Mouse (Mus musculus): ENCODE measurements around the gene Acot8. TPM values are rescaled to one million over a fixed set of nuclear protein-coding genes. Genes with fewer than 3 reads are reported as not detected.

Acot8 gene
- polyA plus RNA-seq, 1 experiment from 2014 or later = 23.6 TPM

DNA sequence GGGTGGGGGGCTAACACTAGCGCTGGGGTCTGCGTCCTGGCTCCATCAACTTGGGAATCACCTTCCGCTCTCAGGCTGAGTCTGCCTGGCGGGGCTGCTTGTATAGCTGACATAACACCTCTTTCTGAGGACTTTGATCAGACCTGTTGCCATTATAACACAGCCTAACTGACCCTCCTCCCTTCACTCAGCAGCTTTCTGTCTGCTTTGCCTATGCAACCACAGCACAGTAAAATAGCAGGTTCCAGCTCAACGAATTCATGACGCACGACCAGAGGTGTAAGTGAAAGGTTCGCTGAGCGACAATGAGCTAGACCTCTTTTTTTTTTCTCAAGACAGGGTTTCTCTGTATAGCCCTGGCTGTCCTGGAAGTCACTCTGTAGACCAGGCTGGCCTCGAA, 26.3 kb upstream of the Acot8 start:
- H3K27ac ChIP-seq (ENCODE audit: low read depth, low read length) = no peak overlapping the region
- no peaks in the 10 kb centered on the region for H3K27me3 ChIP-seq (replicated peaks; ENCODE audit: control insufficient read depth, insufficient read depth, low read length)
- H3K4me3 ChIP-seq (ENCODE audit: low read depth, low read length) = no peak overlapping the region
- no peak overlapping the region for H3K9ac ChIP-seq (ENCODE audit: low read depth, low read length)
- H3K9me3 ChIP-seq (ENCODE audit: control insufficient read depth, low read length) = no peaks in the 10 kb centered on the region
- no peak for DNase-seq (ENCODE audit: low spot score)
- peaks cover 7% of the 10 kb centered on the region for H3K36me3 ChIP-seq (ENCODE audit: control insufficient read depth, insufficient read depth, low read length)
- no peak overlapping the region for H3K4me2 ChIP-seq
- H3K4me1 ChIP-seq (replicated peaks; ENCODE audit: control insufficient read depth, insufficient read depth, low read length) = peaks cover 12% of the 10 kb centered on the region
- ATAC-seq (replicated peaks; ENCODE audit: low FRiP score) = no peak
- WGBS = 84% methylated on average over 10 of the region's 10 CpGs

- no peak overlapping the region for H3K9ac ChIP-seq (ENCODE audit: low read depth, low read length)
- no peak overlapping the region for H3K4me3 ChIP-seq (ENCODE audit: low read depth, low read length)
- ATAC-seq (replicated peaks; ENCODE audit: low FRiP score) = no peak
- WGBS = 94% methylated on average over 1 of the region's 1 CpGs
- peaks cover 16% of the 10 kb centered on the region for H3K36me3 ChIP-seq (ENCODE audit: control insufficient read depth, insufficient read depth, low read length)
- no peak overlapping the region for H3K4me2 ChIP-seq
- H3K27ac ChIP-seq (ENCODE audit: low read depth, low read length) = no peak overlapping the region
- H3K9me3 ChIP-seq (ENCODE audit: control insufficient read depth, low read length) = no peaks in the 10 kb centered on the region
- DNase-seq (ENCODE audit: low spot score) = no peak
- H3K4me1 ChIP-seq (replicated peaks; ENCODE audit: control insufficient read depth, insufficient read depth, low read length) = peaks cover 6% of the 10 kb centered on the region; the same call in 1 of the 2 replicates
- H3K27me3 ChIP-seq (replicated peaks; ENCODE audit: control insufficient read depth, insufficient read depth, low read length) = no peaks in the 10 kb centered on the region
Measured at GRCm38 (mm10) chr2:164829090-164829489, 24.4 kb upstream of the Acot8 start.

DNA sequence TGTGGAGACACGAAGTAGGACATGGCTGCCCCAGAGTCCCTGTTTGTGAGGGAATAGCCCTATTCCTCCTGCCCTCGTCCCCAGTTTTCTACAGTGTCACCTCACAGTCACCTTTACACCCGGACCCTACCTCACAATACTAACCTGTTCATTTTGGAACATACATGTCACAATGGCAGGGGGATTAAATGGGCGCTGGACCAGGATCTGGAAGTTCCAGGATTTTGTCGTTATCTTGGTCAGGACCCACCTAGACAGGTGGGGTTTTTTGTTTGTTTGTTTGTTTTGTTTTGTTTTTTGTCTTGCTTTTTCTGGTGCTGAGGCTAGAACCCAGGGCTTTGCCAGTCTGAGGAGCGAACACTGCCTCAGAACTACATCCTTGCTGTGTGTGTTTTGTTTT, 23.8 kb upstream of the Acot8 start, which contains the start of gene Spata25:
TSS of gene Spata25 (minus strand) at position 101 of the 400 bp plus-strand sequence.
- Histone ChIP-seq H3K27ac (ENCODE audit: low read depth, low read length) (no peak within 1 kb of the TSS), H3K4me1 (replicated peaks; ENCODE audit: control insufficient read depth, insufficient read depth, low read length) (peaks cover 8% of the 10 kb centered on the region), H3K27me3 (replicated peaks; ENCODE audit: control insufficient read depth, insufficient read depth, low read length) (no peaks in the 10 kb centered on the region), H3K4me3 (ENCODE audit: low read depth, low read length) (no peak within 1 kb of the TSS), H3K9me3 (ENCODE audit: control insufficient read depth, low read length) (no peaks in the 10 kb centered on the region), H3K36me3 (ENCODE audit: control insufficient read depth, insufficient read depth, low read length) (peaks cover 16% of the 10 kb centered on the region), H3K4me2 (no peak within 1 kb of the TSS), H3K9ac (ENCODE audit: low read depth, low read length) (no peak within 1 kb of the TSS)
- ATAC-seq (replicated peaks; ENCODE audit: low FRiP score) (no peak), DNase-seq (ENCODE audit: low spot score) (no peak)
- 87% methylated on average over 6 of the region's 6 CpGs for WGBS

- no peak overlapping the region for H3K27ac ChIP-seq (ENCODE audit: low read depth, low read length)
- DNase-seq (ENCODE audit: low spot score) (no peak), ATAC-seq (replicated peaks; ENCODE audit: low FRiP score) (0 out of 2 replicates have a peak, but pooled peaks have one; percentile 9)
- no peaks in the 10 kb centered on the region for H3K27me3 ChIP-seq (replicated peaks; ENCODE audit: control insufficient read depth, insufficient read depth, low read length)
- H3K9me3 ChIP-seq (ENCODE audit: control insufficient read depth, low read length) = no peaks in the 10 kb centered on the region
- peaks cover 16% of the 10 kb centered on the region for H3K36me3 ChIP-seq (ENCODE audit: control insufficient read depth, insufficient read depth, low read length)
- H3K4me1 ChIP-seq (replicated peaks; ENCODE audit: control insufficient read depth, insufficient read depth, low read length) = peaks cover 5% of the 10 kb centered on the region; the same call in 1 of the 2 replicates
- WGBS = 80% methylated on average over 16 of the region's 16 CpGs
- H3K4me3 ChIP-seq (ENCODE audit: low read depth, low read length) = no peak overlapping the region
- no peak overlapping the region for H3K4me2 ChIP-seq
- H3K9ac ChIP-seq (ENCODE audit: low read depth, low read length) = no peak overlapping the region
Measured at GRCm38 (mm10) chr2:164827146-164827850, 22.6 kb upstream of the Acot8 start.

GRCm38 (mm10) chr2:164825521-164825920, 20.8 kb upstream of the Acot8 start:
- DNase-seq (ENCODE audit: low spot score) (no peak), ATAC-seq (replicated peaks; ENCODE audit: low FRiP score) (no peak)
- H3K4me2 ChIP-seq = no peak overlapping the region
- peaks cover 16% of the 10 kb centered on the region for H3K36me3 ChIP-seq (ENCODE audit: control insufficient read depth, insufficient read depth, low read length)
- peaks cover 5% of the 10 kb centered on the region; the same call in 1 of the 2 replicates for H3K4me1 ChIP-seq (replicated peaks; ENCODE audit: control insufficient read depth, insufficient read depth, low read length)
- H3K9ac ChIP-seq (ENCODE audit: low read depth, low read length) = no peak overlapping the region
- H3K27ac ChIP-seq (ENCODE audit: low read depth, low read length) = no peak overlapping the region
- no peaks in the 10 kb centered on the region for H3K27me3 ChIP-seq (replicated peaks; ENCODE audit: control insufficient read depth, insufficient read depth, low read length)
- no peaks in the 10 kb centered on the region for H3K9me3 ChIP-seq (ENCODE audit: control insufficient read depth, low read length)
- WGBS = 95% methylated on average over 17 of the region's 17 CpGs
- no peak overlapping the region for H3K4me3 ChIP-seq (ENCODE audit: low read depth, low read length)

- Histone ChIP-seq H3K9me3 (ENCODE audit: control insufficient read depth, low read length) (no peaks in the 10 kb centered on the region), H3K27ac (ENCODE audit: low read depth, low read length) (no peak overlapping the region), H3K9ac (ENCODE audit: low read depth, low read length) (no peak overlapping the region), H3K4me1 (replicated peaks; ENCODE audit: control insufficient read depth, insufficient read depth, low read length) (peaks cover 5% of the 10 kb centered on the region; the same call in 1 of the 2 replicates), H3K27me3 (replicated peaks; ENCODE audit: control insufficient read depth, insufficient read depth, low read length) (no peaks in the 10 kb centered on the region), H3K4me3 (ENCODE audit: low read depth, low read length) (peak overlapping the region; percentile 77; the same call in 1 of the 2 replicates), H3K4me2 (peak overlapping the region; percentile 79), H3K36me3 (ENCODE audit: control insufficient read depth, insufficient read depth, low read length) (peaks cover 16% of the 10 kb centered on the region)
- 89% methylated on average over 4 of the region's 4 CpGs for whole genome bisulfite sequencing
- ATAC-seq (replicated peaks; ENCODE audit: low FRiP score) (no peak), DNase-seq (ENCODE audit: low spot score) (no peak)
Measured at GRCm38 (mm10) chr2:164823969-164824368, 19.3 kb upstream of the Acot8 start.

DNA sequence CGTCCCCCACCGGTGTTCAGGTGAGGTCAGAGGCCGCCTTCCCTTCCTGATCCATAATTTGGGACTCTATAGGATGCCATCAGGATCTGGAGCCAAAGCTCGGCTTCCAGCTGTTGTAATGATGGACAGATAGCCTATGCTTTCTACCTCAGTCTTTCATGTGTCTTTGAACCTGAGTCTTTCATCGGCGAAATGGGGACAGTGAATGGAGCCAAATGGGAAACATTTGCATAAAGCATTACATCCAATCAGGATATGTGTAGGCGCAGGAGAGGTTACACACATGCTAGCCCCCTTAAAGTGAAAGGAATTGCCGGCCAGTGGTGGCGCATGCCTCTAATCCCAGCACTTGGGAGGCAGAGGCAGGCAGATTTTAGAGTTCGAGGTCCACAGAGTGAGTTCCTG, 18.5 kb upstream of the Acot8 start:
- Histone ChIP-seq H3K9ac (ENCODE audit: low read depth, low read length) (peak overlapping the region; percentile 75), H3K27ac (ENCODE audit: low read depth, low read length) (peak overlapping the region; percentile 57; the same call in 1 of the 2 replicates), H3K4me1 (replicated peaks; ENCODE audit: control insufficient read depth, insufficient read depth, low read length) (peaks cover 5% of the 10 kb centered on the region; the same call in 1 of the 2 replicates), H3K4me3 (ENCODE audit: low read depth, low read length) (peak overlapping the region; percentile 77), H3K27me3 (replicated peaks; ENCODE audit: control insufficient read depth, insufficient read depth, low read length) (no peaks in the 10 kb centered on the region), H3K36me3 (ENCODE audit: control insufficient read depth, insufficient read depth, low read length) (peaks cover 16% of the 10 kb centered on the region), H3K9me3 (ENCODE audit: control insufficient read depth, low read length) (no peaks in the 10 kb centered on the region), H3K4me2 (peak overlapping the region; percentile 79)
- 2% methylated on average over 10 of the region's 10 CpGs for WGBS
- peak; percentile 70 for ATAC-seq (replicated peaks; ENCODE audit: low FRiP score)
- DNase-seq (ENCODE audit: low spot score) = no peak

- peaks cover 16% of the 10 kb centered on the region for H3K36me3 ChIP-seq (ENCODE audit: control insufficient read depth, insufficient read depth, low read length)
- peak within 1 kb of the TSS; percentile 75 for H3K9ac ChIP-seq (ENCODE audit: low read depth, low read length)
- peaks cover 8% of the 10 kb centered on the region for H3K4me1 ChIP-seq (replicated peaks; ENCODE audit: control insufficient read depth, insufficient read depth, low read length)
- no peaks in the 10 kb centered on the region for H3K27me3 ChIP-seq (replicated peaks; ENCODE audit: control insufficient read depth, insufficient read depth, low read length)
- H3K4me2 ChIP-seq = peak within 1 kb of the TSS; percentile 79
- WGBS = 2% methylated on average over 32 of the region's 32 CpGs
- H3K9me3 ChIP-seq (ENCODE audit: control insufficient read depth, low read length) = no peaks in the 10 kb centered on the region
- H3K27ac ChIP-seq (ENCODE audit: low read depth, low read length) = peak within 1 kb of the TSS; percentile 57; the same call in 1 of the 2 replicates
- peak; percentile 99 for ATAC-seq (replicated peaks; ENCODE audit: low FRiP score)
- DNase-seq (ENCODE audit: low spot score) = peak; percentile 99
- peak within 1 kb of the TSS; percentile 77 for H3K4me3 ChIP-seq (ENCODE audit: low read depth, low read length)
Measured at GRCm38 (mm10) chr2:164822636-164823165, 18.0 kb upstream of the Acot8 start, which contains the start of gene Zswim1. Zswim1 (plus strand) TSS chr2:164822686.
